Mouse (Mus musculus): ENCODE measurements around the gene Cpeb3. TPM values are rescaled to one million over a fixed set of nuclear protein-coding genes. Genes with fewer than 3 reads are reported as not detected.

Gene Cpeb3
- total and polyA plus RNA-seq, 2 experiments from 2014 or later: 10.3 to 23.7 TPM

- Histone ChIP-seq H3K4me2 (ENCODE audit: low read depth, low read length) (no peak overlapping the region), H3K27me3 (ENCODE audit: insufficient read depth, low read length) (no peaks in the 10 kb centered on the region), H3K9ac (replicated peaks; ENCODE audit: low read length) (no peak overlapping the region), H3K27ac (no peak overlapping the region), H3K4me1 (ENCODE audit: insufficient read depth, low read length) (no peaks in the 10 kb centered on the region), H3K36me3 (ENCODE audit: insufficient read depth, low read length) (peaks cover 5% of the 10 kb centered on the region; the same call in 1 of the 2 replicates), H3K4me3 (ENCODE audit: low read length) (no peak overlapping the region), H3K9me3 (ENCODE audit: low read length) (no peaks in the 10 kb centered on the region)
- no peak for TF ChIP-seq CTCF (IDR thresholded peaks at IDR 0.05; ENCODE audit: low read depth)
- ATAC-seq: no peak
- WGBS: 85% methylated on average over 6 of the region's 6 CpGs
- no peak for DNase-seq (ENCODE audit: low spot score)
These were observed 16.9 kb upstream of the Cpeb3 start for GRCm38 (mm10) chr19:37225197-37225862.

DNA sequence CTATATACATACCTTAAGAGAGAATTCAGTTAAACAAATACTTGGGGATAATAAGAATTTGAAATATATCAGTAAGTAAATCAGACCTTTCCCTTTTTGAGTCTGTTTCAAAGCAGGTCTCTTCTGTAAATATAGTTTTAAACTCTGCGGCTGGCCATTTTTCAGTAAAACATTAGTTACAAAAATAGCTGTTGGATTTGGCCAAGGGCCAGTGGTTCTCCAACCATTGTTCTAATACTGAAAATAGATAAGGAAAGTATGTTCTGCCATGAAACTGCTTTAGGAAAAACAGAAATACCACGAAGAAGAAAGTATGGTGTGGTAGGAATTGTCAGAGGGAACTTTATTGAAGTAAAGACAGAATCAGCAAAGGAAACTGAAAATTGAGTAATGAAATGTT lies 6.3 kb upstream of the Cpeb3 start:
- DNase-seq (ENCODE audit: low spot score) (no peak), ATAC-seq (no peak)
- H3K9ac ChIP-seq (replicated peaks; ENCODE audit: low read length): no peak overlapping the region
- H3K27me3 ChIP-seq (ENCODE audit: insufficient read depth, low read length): no peaks in the 10 kb centered on the region
- 84% methylated on average over 2 of the region's 2 CpGs for WGBS
- H3K9me3 ChIP-seq (ENCODE audit: low read length): no peaks in the 10 kb centered on the region
- no peak overlapping the region for H3K4me3 ChIP-seq (ENCODE audit: low read length)
- no peak for TF ChIP-seq CTCF (IDR thresholded peaks at IDR 0.05; ENCODE audit: low read depth)
- peaks cover 33% of the 10 kb centered on the region for H3K36me3 ChIP-seq (ENCODE audit: insufficient read depth, low read length)
- H3K4me2 ChIP-seq (ENCODE audit: low read depth, low read length): no peak overlapping the region
- H3K4me1 ChIP-seq (ENCODE audit: insufficient read depth, low read length): no peaks in the 10 kb centered on the region
- no peak overlapping the region for H3K27ac ChIP-seq

DNA sequence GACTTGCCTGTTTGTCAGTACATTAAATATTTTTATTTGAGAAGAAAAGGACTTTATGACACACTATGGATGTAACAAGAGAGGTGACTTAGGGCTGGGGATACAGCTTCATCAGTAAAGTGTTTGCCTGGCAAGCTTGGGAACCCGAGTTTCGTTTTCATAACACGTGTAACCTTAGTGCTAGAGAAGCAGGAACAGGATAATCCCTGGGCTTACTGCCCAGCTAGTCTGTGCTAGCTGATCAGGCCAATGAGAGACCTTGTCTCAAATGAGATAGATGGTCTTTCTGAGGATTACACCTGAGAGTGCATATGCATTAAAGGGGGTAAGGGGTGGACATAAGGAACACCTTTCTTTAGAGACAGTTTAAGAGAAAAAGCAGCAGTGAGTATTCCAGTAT lies 3.0 kb upstream of the Cpeb3 start:
- ATAC-seq (no peak), DNase-seq (ENCODE audit: low spot score) (no peak)
- Histone ChIP-seq H3K4me1 (ENCODE audit: insufficient read depth, low read length) (peaks cover 11% of the 10 kb centered on the region; the same call in 1 of the 2 replicates), H3K36me3 (ENCODE audit: insufficient read depth, low read length) (peaks cover 11% of the 10 kb centered on the region; the same call in 1 of the 2 replicates), H3K9ac (replicated peaks; ENCODE audit: low read length) (no peak overlapping the region), H3K9me3 (ENCODE audit: low read length) (no peaks in the 10 kb centered on the region), H3K4me2 (ENCODE audit: low read depth, low read length) (no peak overlapping the region), H3K4me3 (ENCODE audit: low read length) (no peak overlapping the region), H3K27me3 (ENCODE audit: insufficient read depth, low read length) (no peaks in the 10 kb centered on the region), H3K27ac (no peak overlapping the region)
- WGBS: 92% methylated on average over 3 of the region's 3 CpGs
- no peak for TF ChIP-seq CTCF (IDR thresholded peaks at IDR 0.05; ENCODE audit: low read depth)

GRCm38 (mm10) chr19:37210457-37210856 lies 2.1 kb upstream of the Cpeb3 start:
- Histone ChIP-seq H3K9ac (replicated peaks; ENCODE audit: low read length) (no peak overlapping the region), H3K4me3 (ENCODE audit: low read length) (no peak overlapping the region), H3K4me1 (ENCODE audit: insufficient read depth, low read length) (peaks cover 11% of the 10 kb centered on the region; the same call in 1 of the 2 replicates), H3K27me3 (ENCODE audit: insufficient read depth, low read length) (no peaks in the 10 kb centered on the region), H3K36me3 (ENCODE audit: insufficient read depth, low read length) (peaks cover 11% of the 10 kb centered on the region; the same call in 1 of the 2 replicates), H3K27ac (no peak overlapping the region), H3K4me2 (ENCODE audit: low read depth, low read length) (no peak overlapping the region), H3K9me3 (ENCODE audit: low read length) (no peaks in the 10 kb centered on the region)
- DNase-seq (ENCODE audit: low spot score) (no peak), ATAC-seq (no peak)
- TF ChIP-seq CTCF (IDR thresholded peaks at IDR 0.05; ENCODE audit: low read depth): no peak
- WGBS: 93% methylated on average over 4 of the region's 4 CpGs

DNA sequence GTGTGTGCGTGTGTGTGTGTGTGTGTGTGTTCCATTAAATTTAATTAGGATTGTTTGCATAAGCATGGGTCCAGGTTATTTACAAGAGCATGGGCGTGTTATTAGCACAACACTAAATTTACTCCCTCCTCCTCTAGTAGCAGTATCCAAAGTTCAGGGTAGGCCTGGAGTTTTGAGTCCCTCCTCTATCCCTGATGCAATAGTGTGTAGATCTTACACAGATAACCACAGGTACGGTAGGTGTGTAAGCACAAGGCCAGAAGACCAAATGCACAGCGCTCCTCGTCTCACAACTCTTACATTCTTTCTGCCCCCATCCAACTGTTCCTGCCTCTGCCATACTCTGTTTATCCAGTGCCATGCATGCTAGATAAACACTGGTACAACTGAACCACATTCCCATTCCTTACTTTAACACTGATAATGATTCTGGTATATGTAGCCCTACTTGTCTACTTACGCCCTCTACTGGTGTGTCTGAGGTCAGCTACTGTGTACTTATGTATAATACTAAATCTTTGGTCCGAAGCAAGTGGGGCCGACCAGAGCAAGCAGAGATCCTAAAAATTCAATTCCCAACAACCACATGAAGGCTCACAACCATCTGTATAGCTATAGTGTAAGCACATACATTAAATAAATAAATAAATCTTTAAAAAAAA lies 1.2 kb upstream of the Cpeb3 start:
- DNase-seq (ENCODE audit: low spot score) (no peak), ATAC-seq (no peak)
- Histone ChIP-seq H3K9ac (replicated peaks; ENCODE audit: low read length) (no peak overlapping the region), H3K9me3 (ENCODE audit: low read length) (no peaks in the 10 kb centered on the region), H3K4me3 (ENCODE audit: low read length) (no peak overlapping the region), H3K36me3 (ENCODE audit: insufficient read depth, low read length) (peaks cover 11% of the 10 kb centered on the region; the same call in 1 of the 2 replicates), H3K4me2 (ENCODE audit: low read depth, low read length) (peak overlapping the region; percentile 87), H3K4me1 (ENCODE audit: insufficient read depth, low read length) (peaks cover 11% of the 10 kb centered on the region; the same call in 1 of the 2 replicates), H3K27me3 (ENCODE audit: insufficient read depth, low read length) (no peaks in the 10 kb centered on the region), H3K27ac (no peak overlapping the region)
- WGBS: 86% methylated on average over 8 of the region's 8 CpGs
- peak; percentile 50 for TF ChIP-seq CTCF (IDR thresholded peaks at IDR 0.05; ENCODE audit: low read depth)

- Histone ChIP-seq H3K4me2 (ENCODE audit: low read depth, low read length) (peak overlapping the region; percentile 87), H3K27me3 (ENCODE audit: insufficient read depth, low read length) (no peaks in the 10 kb centered on the region), H3K4me3 (ENCODE audit: low read length) (peak overlapping the region; percentile 82), H3K9ac (replicated peaks; ENCODE audit: low read length) (peak overlapping the region; percentile 95; the same call in 1 of the 2 replicates), H3K36me3 (ENCODE audit: insufficient read depth, low read length) (peaks cover 11% of the 10 kb centered on the region; the same call in 1 of the 2 replicates), H3K4me1 (ENCODE audit: insufficient read depth, low read length) (peaks cover 11% of the 10 kb centered on the region; the same call in 1 of the 2 replicates), H3K9me3 (ENCODE audit: low read length) (no peaks in the 10 kb centered on the region), H3K27ac (no peak overlapping the region)
- DNase-seq (ENCODE audit: low spot score) (no peak), ATAC-seq (no peak)
- no peak for TF ChIP-seq CTCF (IDR thresholded peaks at IDR 0.05; ENCODE audit: low read depth)
- 75% methylated on average over 7 of the region's 7 CpGs for WGBS
These were observed 585 bp upstream of the Cpeb3 start for GRCm38 (mm10) chr19:37208986-37209385.

All from hindbrain, postnatal 0 days (tissue).